Mouse (Mus musculus) stomach, embryonic 14.5 days (tissue): Measurements from ENCODE around the gene Akt2. TPM values are rescaled to one million over a fixed set of nuclear protein-coding genes. Genes with fewer than 3 reads are reported as not detected.

ENCODE experiments used
- ATAC-seq: fragments of 200-750 bp; cut with Nextera tagmentation; 2 replicates; pipeline ENCODE4 v1.8.0; 2017; ENCODE audit warnings: low read depth, moderate TSS enrichment; ENCODE audit not compliant: insufficient number of reproducible peaks, insufficient read depth, low FRiP score
- H3K27ac ChIP-seq: fragments of 300-500 bp; sonication (generic); 2 replicates; pipeline ENCODE4 v1.5.1; 2014; ENCODE audit warnings: mild to moderate bottlenecking, low read length, moderate library complexity, mixed read lengths
- H3K27me3 ChIP-seq: fragments of 300-500 bp; sonication (generic); 2 replicates; pipeline ENCODE4 v1.6.1; 2014; ENCODE audit warnings: low read length, control low read depth, mixed read lengths; ENCODE audit not compliant: control insufficient read depth, insufficient read depth
- H3K36me3 ChIP-seq: fragments of 300-500 bp; sonication (generic); 2 replicates; pipeline ENCODE4 v1.6.1; 2014; ENCODE audit warnings: mild to moderate bottlenecking, control low read depth, low read length, moderate library complexity, mixed read lengths; ENCODE audit not compliant: control insufficient read depth, insufficient read depth
- H3K4me1 ChIP-seq: fragments of 300-500 bp; sonication (generic); 2 replicates; pipeline ENCODE4 v1.6.1; 2014; ENCODE audit warnings: low read length, control low read depth, mixed read lengths; ENCODE audit not compliant: control insufficient read depth, insufficient read depth
- H3K4me2 ChIP-seq: fragments of 300-500 bp; sonication (generic); replicated peaks from 2 replicates; pipeline ENCODE4 v1.6.1; 2014; ENCODE audit warnings: low read depth, low read length, control low read depth
- H3K4me3 ChIP-seq: fragments of 300-500 bp; sonication (generic); 2 replicates; pipeline ENCODE4 v1.5.1; 2014; ENCODE audit warnings: low read depth, low read length, control low read depth
- H3K9ac ChIP-seq: fragments of 300-500 bp; sonication (generic); replicated peaks from 2 replicates; pipeline ENCODE4 v1.6.1; 2014; ENCODE audit warnings: low read depth, mild to moderate bottlenecking, control low read depth, low read length, moderate library complexity, mixed read lengths
- H3K9me3 ChIP-seq: fragments of 300-500 bp; sonication (generic); 2 replicates; pipeline ENCODE4 v1.6.1; 2016; ENCODE audit warnings: low read depth, low read length, control low read depth; ENCODE audit not compliant: control insufficient read depth
- whole genome bisulfite sequencing: fragments of 180-500 bp; shearing (Covaris S2); extraction: QIAGEN DNeasy Blood & Tissue Kit; methylation state at CpG from one replicate; pipeline ENCODE4 v1.1.7; 2014; 5-methylcytosine and 5-hydroxymethylcytosine counted together
- polyA plus RNA-seq: library from polyadenylated mRNA; unstranded; fragments of >200 nt; fragmentation: Nextera tagmentation; extraction: Ambion mirVana; gene quantifications from 2 replicates; pipeline ENCODE4 v1.2.1, GENCODE M21; 2014

Gene Akt2
- polyA plus RNA-seq, 1 experiment from 2014 or later: 91.5 TPM

DNA sequence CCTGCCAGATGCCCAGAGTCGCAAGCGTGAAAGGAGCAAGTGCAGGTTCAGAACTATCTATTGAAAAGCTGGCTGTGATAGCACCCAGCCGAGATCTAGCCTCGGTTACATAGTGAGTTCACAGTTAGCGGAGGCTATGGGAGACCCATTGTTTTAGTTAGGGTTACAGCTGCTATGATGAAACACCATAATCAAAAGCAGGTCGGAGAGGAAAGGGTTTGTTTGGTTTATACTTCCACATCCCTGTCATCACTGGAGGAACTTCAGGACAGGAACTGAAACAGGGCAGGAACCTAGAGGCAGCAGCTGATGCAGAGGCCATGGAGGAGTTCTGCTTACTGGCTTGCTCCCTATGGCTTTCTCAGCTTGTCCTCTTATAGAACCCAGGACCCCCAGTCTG, 13.8 kb upstream of the Akt2 start:
- H3K4me1 ChIP-seq: no peaks in the 10 kb centered on the region
- H3K36me3 ChIP-seq: peaks cover 47% of the 10 kb centered on the region
- no peak overlapping the region for H3K27ac ChIP-seq
- H3K4me3 ChIP-seq: no peak overlapping the region
- H3K4me2 ChIP-seq: no peak overlapping the region
- H3K27me3 ChIP-seq: no peaks in the 10 kb centered on the region
- H3K9ac ChIP-seq: no peak overlapping the region
- WGBS: 91% methylated on average over 6 of the region's 6 CpGs
- no peaks in the 10 kb centered on the region for H3K9me3 ChIP-seq
- ATAC-seq: no peak

DNA sequence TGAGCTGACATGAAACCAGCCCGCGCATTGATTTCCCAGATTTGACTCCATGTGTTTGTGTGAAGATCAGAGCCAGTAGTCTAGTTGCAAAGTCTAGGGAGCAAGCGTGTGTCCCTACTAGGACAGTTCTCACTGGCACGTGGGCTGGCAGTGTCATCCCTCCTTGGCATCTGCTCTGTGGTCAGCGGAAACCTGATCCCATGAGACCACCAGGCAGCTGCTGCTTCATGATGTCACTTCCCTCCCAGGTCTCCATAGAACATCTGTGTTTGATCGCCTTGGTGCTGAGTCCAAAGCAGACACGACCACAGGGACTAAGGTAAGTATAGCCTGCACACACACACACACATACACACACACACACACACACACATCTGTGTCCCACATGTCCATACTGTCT, 12.9 kb upstream of the Akt2 start:
- H3K4me3 ChIP-seq: no peak overlapping the region
- H3K27ac ChIP-seq: no peak overlapping the region
- 86% methylated on average over 7 of the region's 7 CpGs for WGBS
- ATAC-seq: no peak
- H3K4me2 ChIP-seq: no peak overlapping the region
- no peaks in the 10 kb centered on the region for H3K4me1 ChIP-seq
- H3K27me3 ChIP-seq: no peaks in the 10 kb centered on the region
- no peak overlapping the region for H3K9ac ChIP-seq
- no peaks in the 10 kb centered on the region for H3K9me3 ChIP-seq
- H3K36me3 ChIP-seq: peaks cover 46% of the 10 kb centered on the region

DNA sequence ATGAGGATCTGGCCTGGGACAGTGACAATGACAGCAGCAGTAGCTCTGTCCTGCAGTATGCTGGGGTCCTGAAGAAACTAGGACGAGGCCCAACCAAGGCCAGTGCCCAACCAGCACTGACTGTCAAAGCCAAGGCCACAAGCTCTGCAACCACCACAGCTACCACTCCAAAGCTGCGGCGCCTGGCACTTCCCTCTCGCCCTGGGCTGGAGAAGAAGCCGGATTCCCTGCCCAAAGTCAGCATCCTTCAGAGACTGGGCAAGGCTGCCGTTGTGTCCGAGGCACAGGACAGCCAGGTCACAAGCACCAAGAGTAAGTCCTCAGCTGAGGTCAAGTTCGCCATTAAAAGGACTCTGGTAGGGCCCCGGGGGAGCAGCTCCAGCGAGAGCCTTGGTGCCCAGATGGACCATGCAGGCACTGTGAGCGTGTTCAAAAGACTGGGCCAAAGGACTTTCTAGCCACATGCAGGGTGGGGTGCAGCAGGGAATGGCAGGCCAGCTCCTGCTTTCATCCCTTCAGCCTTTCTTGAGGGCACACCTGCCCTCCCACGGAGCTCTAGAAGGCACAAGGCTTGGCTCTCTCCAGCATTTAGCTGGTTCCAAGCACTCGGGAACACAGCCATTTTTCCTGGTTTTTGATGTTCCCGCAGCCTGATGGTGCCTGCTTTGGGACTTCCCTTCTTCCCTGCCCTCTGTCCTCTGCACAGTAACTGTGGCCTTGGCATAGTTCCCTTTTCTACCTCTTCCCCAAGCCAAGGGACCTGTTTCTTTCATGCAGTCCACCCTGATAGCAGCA, 10.8 kb upstream of the Akt2 start:
- H3K4me2 ChIP-seq: no peak overlapping the region
- no peak overlapping the region for H3K27ac ChIP-seq
- no peaks in the 10 kb centered on the region for H3K9me3 ChIP-seq
- 92% methylated on average over 14 of the region's 14 CpGs for WGBS
- H3K36me3 ChIP-seq: peaks cover 53% of the 10 kb centered on the region
- no peaks in the 10 kb centered on the region for H3K27me3 ChIP-seq
- no peaks in the 10 kb centered on the region for H3K4me1 ChIP-seq
- ATAC-seq: no peak
- no peak overlapping the region for H3K4me3 ChIP-seq
- H3K9ac ChIP-seq: no peak overlapping the region

DNA sequence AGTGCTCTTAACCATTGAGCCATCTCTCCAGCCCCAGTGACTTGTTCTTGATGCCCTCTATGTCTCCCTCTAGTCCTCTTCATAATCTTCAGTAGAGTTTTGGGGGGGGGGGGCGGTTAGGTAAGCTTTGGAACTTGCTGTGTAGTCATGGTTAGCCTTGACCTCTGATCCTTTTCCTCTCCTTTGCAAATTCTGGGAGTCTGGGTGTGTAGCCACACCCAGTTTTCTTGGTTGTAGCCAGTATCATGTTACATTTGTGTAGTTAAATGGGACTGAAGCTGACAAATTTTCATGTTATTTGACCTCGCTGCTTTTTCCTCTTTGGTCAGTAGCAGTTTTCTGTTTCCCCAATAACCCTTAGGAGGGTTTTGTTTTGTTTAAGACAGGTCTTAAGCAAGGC, 4.5 kb upstream of the Akt2 start:
- Histone ChIP-seq H3K4me3 (no peak overlapping the region), H3K4me2 (no peak overlapping the region), H3K27me3 (no peaks in the 10 kb centered on the region), H3K9me3 (no peaks in the 10 kb centered on the region), H3K4me1 (no peaks in the 10 kb centered on the region), H3K36me3 (peaks cover 17% of the 10 kb centered on the region; the same call in 1 of the 2 replicates), H3K9ac (no peak overlapping the region), H3K27ac (no peak overlapping the region)
- no peak for ATAC-seq
- WGBS: 60% methylated on average over 2 of the region's 2 CpGs

DNA sequence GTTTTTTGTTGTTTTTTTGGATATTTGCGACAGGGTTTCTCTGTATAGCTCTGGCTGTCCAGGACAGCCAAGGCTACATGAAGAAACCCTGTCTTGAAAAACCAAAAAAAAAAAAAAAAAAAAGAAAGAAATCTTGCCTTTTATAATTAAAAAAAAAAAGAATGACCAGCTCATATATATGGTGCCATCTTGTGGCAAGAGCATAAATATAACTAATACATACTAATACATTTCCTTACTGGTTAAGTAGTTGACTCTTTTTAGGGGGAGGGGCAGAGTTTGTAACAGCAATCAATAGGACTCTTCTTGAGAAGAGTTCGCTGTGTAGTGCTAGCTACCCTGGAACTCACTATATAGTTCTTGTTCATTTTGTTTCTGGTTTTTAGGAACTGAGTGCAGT, 3.6 kb upstream of the Akt2 start:
- H3K9ac ChIP-seq: no peak overlapping the region
- WGBS: 80% methylated on average over 2 of the region's 2 CpGs

DNA sequence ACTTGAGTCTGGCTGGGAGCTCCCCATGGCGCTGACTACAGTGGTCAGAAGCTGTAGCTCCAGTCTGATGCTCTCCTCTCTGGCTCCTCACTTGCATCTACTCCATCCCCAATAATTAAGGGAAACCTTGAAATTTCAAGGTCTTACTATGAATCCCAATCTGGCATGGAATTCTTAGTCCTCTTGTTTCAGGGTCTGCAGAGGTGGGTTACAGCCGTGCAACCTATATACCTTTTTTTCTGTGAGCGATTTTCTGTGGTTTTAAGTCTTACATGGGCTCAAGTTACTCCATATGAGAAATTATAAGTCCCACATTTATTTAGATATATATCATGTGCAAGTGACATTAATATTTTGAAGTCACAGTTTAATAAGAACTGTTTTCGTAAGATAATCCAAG, 1.3 kb upstream of the Akt2 start:
- Histone ChIP-seq H3K9ac (no peak overlapping the region), H3K36me3 (peaks cover 8% of the 10 kb centered on the region; the same call in 1 of the 2 replicates), H3K9me3 (no peaks in the 10 kb centered on the region), H3K4me3 (no peak overlapping the region), H3K4me1 (peaks cover 4% of the 10 kb centered on the region), H3K27ac (no peak overlapping the region), H3K4me2 (no peak overlapping the region), H3K27me3 (no peaks in the 10 kb centered on the region)
- no peak for ATAC-seq
- WGBS: 87% methylated on average over 4 of the region's 4 CpGs

More for the DNA sequence above, 3.6 kb upstream of the Akt2 start:
- Histone ChIP-seq H3K4me1 (no peaks in the 10 kb centered on the region; the same call in 1 of the 2 replicates), H3K27me3 (no peaks in the 10 kb centered on the region), H3K4me3 (no peak overlapping the region), H3K4me2 (no peak overlapping the region), H3K36me3 (peaks cover 15% of the 10 kb centered on the region; the same call in 1 of the 2 replicates), H3K27ac (no peak overlapping the region), H3K9me3 (no peaks in the 10 kb centered on the region)
- no peak for ATAC-seq

DNA sequence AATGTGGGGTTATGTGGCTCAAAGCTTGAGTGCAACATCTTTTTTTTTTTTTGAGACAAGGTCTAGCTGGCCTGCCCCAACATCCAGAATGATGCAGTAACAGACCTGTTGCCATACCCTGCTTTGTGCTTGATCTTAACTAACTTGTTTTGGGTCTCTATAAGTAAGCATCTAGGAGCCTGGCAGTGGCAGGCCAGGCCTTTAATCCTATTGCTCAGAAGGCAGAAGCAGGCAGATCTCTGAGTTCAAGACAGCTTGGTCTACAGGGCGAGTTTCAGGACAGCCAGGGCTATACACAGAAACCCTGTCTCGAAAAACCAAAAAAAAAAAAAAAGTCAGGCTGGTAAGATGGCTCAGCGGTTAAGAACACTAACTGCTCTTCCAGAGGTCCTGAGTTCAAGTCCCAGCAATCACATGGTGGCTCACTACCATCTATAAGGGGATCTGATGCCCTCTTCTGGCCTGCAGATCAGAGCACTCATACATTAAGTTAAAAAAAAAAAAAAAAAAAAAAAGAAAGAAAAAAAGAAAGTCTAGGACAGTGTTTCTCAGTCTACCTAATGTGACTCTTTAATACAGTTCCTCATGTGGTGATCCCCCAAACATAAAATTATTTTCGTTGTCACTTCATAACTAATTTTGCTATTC, 662 bp upstream of the Akt2 start:
- 69% methylated on average over 4 of the region's 4 CpGs for WGBS

DNA sequence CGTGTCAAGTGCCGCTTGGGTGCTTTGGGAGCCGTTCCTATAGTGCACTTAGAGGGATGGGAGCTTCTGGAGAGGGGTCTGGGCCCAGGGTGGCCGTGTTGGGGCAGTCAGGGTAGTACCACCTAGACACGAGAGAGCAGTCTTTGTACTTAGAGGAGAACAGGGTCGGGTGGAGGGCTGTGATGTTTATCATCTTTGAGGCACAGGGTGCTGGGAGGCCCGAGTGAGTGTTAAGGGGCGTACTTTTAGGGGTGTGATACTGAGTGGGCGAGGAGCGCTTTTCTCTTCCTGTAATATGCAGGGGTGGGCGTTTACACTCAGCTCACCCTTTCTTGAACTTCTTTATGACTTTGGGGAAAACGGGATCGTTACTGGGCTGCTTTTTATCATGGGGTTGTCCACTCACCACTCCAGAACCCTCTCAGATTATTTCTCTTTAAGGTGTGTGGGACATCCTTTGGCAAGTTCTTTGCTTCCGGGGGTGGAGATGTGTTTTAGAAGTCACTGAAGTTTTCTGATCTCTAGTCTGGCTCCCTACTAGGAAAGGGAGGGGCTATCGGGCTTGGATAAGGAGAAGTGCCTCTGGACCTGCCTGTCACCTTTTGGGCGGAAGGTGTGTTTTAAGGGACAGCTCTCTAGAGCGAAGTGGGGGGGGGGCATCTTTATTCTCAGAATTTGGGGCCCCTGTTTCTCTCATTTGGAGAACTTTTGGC, 1.0 kb downstream of the Akt2 start:
- Histone ChIP-seq H3K4me2 (peak overlapping the region; percentile 59), H3K9me3 (no peaks in the 10 kb centered on the region), H3K36me3 (peaks cover 4% of the 10 kb centered on the region; the same call in 1 of the 2 replicates), H3K4me3 (peak overlapping the region; percentile 80), H3K27me3 (no peaks in the 10 kb centered on the region), H3K9ac (peak overlapping the region; percentile 79), H3K27ac (peak overlapping the region; percentile 98), H3K4me1 (peaks cover 14% of the 10 kb centered on the region)
- ATAC-seq: peak; percentile 24
- under 1% methylated on average over 17 of the region's 17 CpGs for WGBS

More for the DNA sequence above, 662 bp upstream of the Akt2 start:
- Histone ChIP-seq H3K36me3 (peaks cover 4% of the 10 kb centered on the region; the same call in 1 of the 2 replicates), H3K4me1 (peaks cover 4% of the 10 kb centered on the region), H3K9ac (no peak overlapping the region; the same call in 1 of the 2 replicates), H3K9me3 (no peaks in the 10 kb centered on the region), H3K4me3 (peak overlapping the region; percentile 80), H3K27ac (peak overlapping the region; percentile 86), H3K4me2 (peak overlapping the region; percentile 45), H3K27me3 (no peaks in the 10 kb centered on the region)
- no peak for ATAC-seq
